In the genomic region with DNA sequence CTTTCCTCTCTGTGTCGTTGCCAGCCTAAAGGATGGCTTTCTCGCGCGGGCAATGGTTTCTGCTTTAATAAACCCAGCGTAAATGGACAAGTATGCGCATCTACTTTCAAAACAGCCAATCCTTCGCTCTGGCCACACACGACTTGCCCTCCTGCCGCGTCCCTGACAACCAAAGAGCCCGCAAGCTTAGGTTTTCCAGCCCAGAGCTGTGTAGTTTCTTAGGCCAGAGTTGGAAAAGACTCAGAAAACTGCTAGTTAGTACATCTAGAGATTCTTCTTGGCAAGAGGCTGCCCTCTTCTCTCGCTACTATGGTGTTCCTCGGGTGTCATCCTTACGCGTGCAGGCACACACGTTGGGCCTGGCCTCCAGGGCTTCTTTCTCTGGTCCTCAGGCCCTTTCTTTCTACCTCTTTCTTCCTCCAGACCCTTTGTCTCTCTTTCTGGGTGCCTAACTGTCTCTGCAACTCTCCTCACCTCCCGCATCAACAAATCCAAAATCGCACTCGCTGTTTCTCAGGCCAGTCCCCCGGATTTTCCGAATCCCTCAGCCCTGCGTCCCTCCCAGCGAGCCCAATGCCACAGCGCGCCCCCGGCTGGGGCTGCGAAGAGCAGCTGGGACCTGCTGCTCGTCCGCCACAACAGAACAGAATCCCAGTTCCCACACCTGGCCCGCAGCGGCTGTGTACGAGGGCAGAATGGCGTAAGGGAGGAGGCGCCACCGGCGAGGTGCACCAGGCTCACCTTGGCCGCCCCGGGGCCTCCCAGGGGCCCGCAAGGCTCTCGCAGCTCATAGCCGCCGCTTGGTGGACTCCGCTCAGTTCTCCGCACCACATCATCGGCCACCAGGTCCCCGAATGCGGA, we compare ENCODE assay signal across 9 mouse cellular contexts. TPM values are rescaled to one million over a fixed set of nuclear protein-coding genes. Genes with fewer than 3 reads are reported as not detected.
DNase-seq lines count a peak whose midpoint lies in the region; ATAC-seq lines count a peak whose summit lies in the region.
"Had no signal": no experiment of that assay in that cellular context is flagged by ENCODE, and none has a peak within 500 bp of the region (broad histone marks: within the 10 kb centered on the region; RNA-seq: fewer than 3 reads in every experiment).

No protein-coding gene starts in this region.

- H3K4me2 ChIP-seq in heart, embryonic 12.5 days: peak overlapping the region; percentile 64
- no peak overlapping the region for H3K4me2 ChIP-seq in forebrain, embryonic 15.5 days (replicated peaks)

- peak overlapping the region; percentile 43 for H3K4me3 ChIP-seq in heart, embryonic 12.5 days
- H3K4me3 ChIP-seq in forebrain, embryonic 15.5 days: peak overlapping the region; percentile 1; the same call in 1 of the 2 replicates

- 2% methylated on average over 47 of the region's 47 CpGs for WGBS in heart, embryonic 12.5 days
- under 1% methylated on average over 46 of the region's 47 CpGs for WGBS in forebrain, embryonic 15.5 days

- ATAC-seq in heart, embryonic 12.5 days (ENCODE audit: insufficient number of reproducible peaks, low FRiP score): no peak
- ATAC-seq in forebrain, embryonic 15.5 days (replicated peaks): no peak

- H3K9ac ChIP-seq in heart, embryonic 12.5 days: no peak overlapping the region
- no peak overlapping the region for H3K9ac ChIP-seq in forebrain, embryonic 15.5 days (replicated peaks)

- peaks cover 98% of the 10 kb centered on the region for H3K27me3 ChIP-seq in heart, embryonic 12.5 days (replicated peaks)
- peaks cover 97% of the 10 kb centered on the region for H3K27me3 ChIP-seq in forebrain, embryonic 15.5 days

- intact Hi-C loops in gastrocnemius, postnatal 36 days (cut with DNase I): no loop called here

- DNase-seq in heart, adult 8-10 months (ENCODE audit: low spot score): no peak
- DNase-seq in ES-CJ7 (ENCODE audit: low read depth, low spot score): peak; percentile 27
- peak; percentile 25 for DNase-seq in mesoderm, embryonic 11.5 days (ENCODE audit: low read depth, low spot score)
- DNase-seq in cerebellum, adult 18-20 months: no peak
- DNase-seq in spleen, adult 18-20 months: no peak
- no peak for DNase-seq in gastrocnemius, postnatal 36 days
- DNase-seq: left cerebral cortex, postnatal 4 days had no signal

- no peaks in the 10 kb centered on the region for H3K36me3 ChIP-seq in heart, embryonic 12.5 days
- no peaks in the 10 kb centered on the region for H3K36me3 ChIP-seq in forebrain, embryonic 15.5 days

- no peak overlapping the region for H3K27ac ChIP-seq in heart, embryonic 12.5 days (ENCODE audit: poor library complexity, severe bottlenecking)
- H3K27ac ChIP-seq in forebrain, embryonic 15.5 days (replicated peaks): no peak overlapping the region

- H3K4me1 ChIP-seq in heart, embryonic 12.5 days (replicated peaks): peaks cover 61% of the 10 kb centered on the region
- peaks cover 52% of the 10 kb centered on the region for H3K4me1 ChIP-seq in forebrain, embryonic 15.5 days

- H3K9me3 ChIP-seq in heart, embryonic 12.5 days (replicated peaks): no peaks in the 10 kb centered on the region
- no peaks in the 10 kb centered on the region for H3K9me3 ChIP-seq in forebrain, embryonic 15.5 days

RNA-seq across cellular contexts. Expression of gene Skor1, which starts 4.9 kb away (rescaled TPM):
- not detected in 2 replicates for polyA plus RNA-seq in heart, embryonic 12.5 days (2016; fragmentation: Nextera tagmentation; extraction: Ambion mirVana)
- total RNA-seq in heart, adult 8-10 months (2022): under 1 TPM in 3 of 4 experiments, not detected in 1; 0.08 to 0.20 (median 0.12) TPM
- polyA plus RNA-seq in forebrain, embryonic 15.5 days (2015; fragmentation: Nextera tagmentation; extraction: Ambion mirVana): 0.36 and 0.61 TPM in 2 replicates
- total RNA-seq in gastrocnemius, postnatal 36 days (2021): under 1 TPM; 0.08 to 0.10 TPM

Comparison
In these comparisons a context has a peak if more than half of its experiments do, and no peak if none do; other contexts are left out.
1. DNase-seq: peak in ES-CJ7 (single experiment) and mesoderm, embryonic 11.5 days (single experiment); none in heart, adult 8-10 months (single experiment), cerebellum, adult 18-20 months (0 of 2), spleen, adult 18-20 months (0 of 2) and gastrocnemius, postnatal 36 days (0 of 2).